8 mouse cellular contexts compared by ENCODE assay signal in the genomic region with DNA sequence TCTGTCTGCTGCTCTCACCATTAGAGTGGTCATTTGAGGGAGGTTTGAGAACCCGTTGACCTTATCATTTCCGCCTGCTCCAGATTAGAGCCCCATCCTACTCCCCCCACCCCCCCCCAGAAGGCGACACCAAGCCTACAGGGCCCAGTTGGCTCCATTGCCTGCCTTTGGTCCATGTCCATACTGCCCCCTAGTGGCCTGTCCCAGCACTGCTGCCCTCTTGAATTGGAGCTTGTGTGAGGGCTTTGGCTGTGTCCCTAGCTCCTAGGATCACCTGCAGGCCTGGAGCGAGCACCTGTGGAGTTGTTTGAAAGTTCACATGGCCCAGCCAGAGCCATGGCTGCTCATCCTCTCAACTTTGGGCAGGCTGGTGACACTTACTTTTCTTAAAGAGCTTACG.
DNase-seq lines count a peak whose midpoint lies in the region; ATAC-seq and TF ChIP-seq lines count a peak whose summit lies in the region.

No protein-coding gene starts in this region.

- peak; percentile 92 for TF ChIP-seq CTCF in bone marrow, adult 2 months (IDR thresholded peaks at IDR 0.05; ENCODE audit: control insufficient read depth, insufficient read depth, low read length)

- no peak for TF ChIP-seq POLR2A in bone marrow, adult 2 months (IDR thresholded peaks at IDR 0.05; ENCODE audit: borderline replicate concordance, control insufficient read depth, low read depth, low read length)

- peak; percentile 81 for DNase-seq in midbrain, embryonic 14.5 days
- DNase-seq in embryonic facial prominence, embryonic 14.5 days (ENCODE audit: low spot score) = peak; percentile 60
- DNase-seq in heart, postnatal 14 days = peak; percentile 76 to 88
- peak; percentile 61 to 62 for DNase-seq in left cerebral cortex, postnatal 36 days (ENCODE audit: low spot score in 2 of 2)
- DNase-seq in retina, adult 2 months (ENCODE audit: low read depth, low spot score) = peak; percentile 45
- peak; percentile 88 for DNase-seq in thymus, postnatal 4 days

- H3K4me1 ChIP-seq in midbrain, embryonic 14.5 days (ENCODE audit: control insufficient read depth, insufficient read depth, low read length) = no peaks in the 10 kb centered on the region
- no peaks in the 10 kb centered on the region for H3K4me1 ChIP-seq in midbrain, embryonic 16.5 days (ENCODE audit: control insufficient read depth, insufficient read depth, low read length)
- peaks cover 3% of the 10 kb centered on the region; the same call in 1 of the 2 replicates for H3K4me1 ChIP-seq in bone marrow, adult 2 months (ENCODE audit: control insufficient read depth, insufficient read depth, low read length)
- 0 out of 2 replicates have a peak, but pooled peaks cover 3% of the 10 kb centered on the region for H3K4me1 ChIP-seq in embryonic facial prominence, embryonic 14.5 days (ENCODE audit: control insufficient read depth, insufficient read depth, low read length)

- intact Hi-C loops in heart, postnatal 14 days (cut with DNase I) = no loop called here
- intact Hi-C loops in left cerebral cortex, postnatal 36 days (cut with DNase I) = loop anchor here (10.0 kb wide), 1 partner anchor 703 kb away; no protein-coding TSS in a partner anchor

- WGBS in midbrain, embryonic 14.5 days = 52% methylated on average over 5 of the region's 5 CpGs
- 72% methylated on average over 5 of the region's 5 CpGs for WGBS in midbrain, embryonic 16.5 days
- WGBS in bone marrow, adult 2 months = 52% methylated on average over 5 of the region's 5 CpGs
- 51% methylated on average over 5 of the region's 5 CpGs for WGBS in embryonic facial prominence, embryonic 14.5 days

- no peaks in the 10 kb centered on the region for H3K9me3 ChIP-seq in midbrain, embryonic 14.5 days (ENCODE audit: control insufficient read depth, low read length)
- H3K9me3 ChIP-seq in midbrain, embryonic 16.5 days (replicated peaks; ENCODE audit: control insufficient read depth, low read length, poor library complexity, severe bottlenecking) = no peaks in the 10 kb centered on the region
- H3K9me3 ChIP-seq in embryonic facial prominence, embryonic 14.5 days (ENCODE audit: control insufficient read depth, low read length) = no peaks in the 10 kb centered on the region

- H3K36me3 ChIP-seq in midbrain, embryonic 14.5 days (ENCODE audit: control insufficient read depth, insufficient read depth, low read length) = peaks cover 18% of the 10 kb centered on the region
- H3K36me3 ChIP-seq in midbrain, embryonic 16.5 days (ENCODE audit: control insufficient read depth, insufficient read depth, low read length) = peaks cover 8% of the 10 kb centered on the region; the same call in 1 of the 2 replicates
- peaks cover 78% of the 10 kb centered on the region for H3K36me3 ChIP-seq in embryonic facial prominence, embryonic 14.5 days (ENCODE audit: control insufficient read depth, insufficient read depth, low read length)

- H3K4me2 ChIP-seq in midbrain, embryonic 14.5 days (ENCODE audit: low read length) = no peak overlapping the region
- H3K4me2 ChIP-seq in midbrain, embryonic 16.5 days (ENCODE audit: low read length) = no peak overlapping the region
- no peak overlapping the region for H3K4me2 ChIP-seq in embryonic facial prominence, embryonic 14.5 days (ENCODE audit: low read depth, low read length)

- no peak overlapping the region for H3K27ac ChIP-seq in midbrain, embryonic 14.5 days (replicated peaks; ENCODE audit: low read depth, low read length)
- no peak overlapping the region for H3K27ac ChIP-seq in midbrain, embryonic 16.5 days (ENCODE audit: low read length)
- no peak overlapping the region for H3K27ac ChIP-seq in bone marrow, adult 2 months (ENCODE audit: control insufficient read depth, insufficient read depth, low read depth, low read length, poor library complexity)
- H3K27ac ChIP-seq in embryonic facial prominence, embryonic 14.5 days (replicated peaks; ENCODE audit: low read depth, low read length) = no peak overlapping the region

- H3K27me3 ChIP-seq in midbrain, embryonic 14.5 days (ENCODE audit: control insufficient read depth, insufficient read depth, low read length) = no peaks in the 10 kb centered on the region
- H3K27me3 ChIP-seq in midbrain, embryonic 16.5 days (ENCODE audit: control insufficient read depth, insufficient read depth, low read depth, low read length) = no peaks in the 10 kb centered on the region
- no peaks in the 10 kb centered on the region for H3K27me3 ChIP-seq in embryonic facial prominence, embryonic 14.5 days (replicated peaks; ENCODE audit: control insufficient read depth, insufficient read depth, low read length)

- H3K4me3 ChIP-seq in midbrain, embryonic 14.5 days (replicated peaks; ENCODE audit: low read depth, low read length) = no peak overlapping the region
- H3K4me3 ChIP-seq in midbrain, embryonic 16.5 days (ENCODE audit: low read depth, low read length) = no peak overlapping the region
- H3K4me3 ChIP-seq in bone marrow, adult 2 months (replicated peaks; ENCODE audit: control insufficient read depth, low read depth, low read length) = no peak overlapping the region
- no peak overlapping the region for H3K4me3 ChIP-seq in embryonic facial prominence, embryonic 14.5 days (ENCODE audit: low read depth, low read length)

- no peak overlapping the region for H3K9ac ChIP-seq in midbrain, embryonic 14.5 days (replicated peaks; ENCODE audit: low read length)
- H3K9ac ChIP-seq in midbrain, embryonic 16.5 days (ENCODE audit: low read depth, low read length) = no peak overlapping the region
- H3K9ac ChIP-seq in embryonic facial prominence, embryonic 14.5 days (ENCODE audit: low read depth, low read length) = no peak overlapping the region

- ATAC-seq in midbrain, embryonic 14.5 days (ENCODE audit: low FRiP score, low TSS enrichment) = no peak
- ATAC-seq in midbrain, embryonic 16.5 days = no peak
- no peak for ATAC-seq in embryonic facial prominence, embryonic 14.5 days (ENCODE audit: low read depth)
